Mouse (Mus musculus) thymus, postnatal 10 days (tissue): Measurements from ENCODE around the gene Gm42674.

Experiments
- DNase-seq, 2 experiments: peaks; one replicate each; pipeline ENCODE4 v3.0.0; 2021; ENCODE audit warnings: low spot score in 2 of 2

The Gm42674 gene

DNA sequence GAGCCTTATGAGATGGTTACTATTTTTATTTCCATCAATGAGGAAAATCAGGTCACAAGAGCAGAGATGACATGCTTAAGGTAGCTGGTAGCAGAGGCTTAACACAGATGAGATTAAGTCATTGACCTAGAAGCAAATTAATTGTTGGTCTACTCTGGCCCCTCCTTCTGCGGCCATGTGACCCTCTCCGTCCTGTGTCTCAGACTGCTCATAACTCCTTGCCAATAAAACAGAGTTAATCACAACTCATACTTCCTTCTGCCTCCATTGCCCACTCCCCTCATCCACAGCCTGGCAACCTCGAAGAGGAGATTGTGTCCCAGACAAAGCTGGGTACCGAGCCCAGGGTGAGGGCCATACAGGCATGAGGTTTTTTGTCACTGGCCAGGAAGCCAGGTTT lies 3.5 kb upstream of the Gm42674 start:
- DNase-seq, result no peak

DNA sequence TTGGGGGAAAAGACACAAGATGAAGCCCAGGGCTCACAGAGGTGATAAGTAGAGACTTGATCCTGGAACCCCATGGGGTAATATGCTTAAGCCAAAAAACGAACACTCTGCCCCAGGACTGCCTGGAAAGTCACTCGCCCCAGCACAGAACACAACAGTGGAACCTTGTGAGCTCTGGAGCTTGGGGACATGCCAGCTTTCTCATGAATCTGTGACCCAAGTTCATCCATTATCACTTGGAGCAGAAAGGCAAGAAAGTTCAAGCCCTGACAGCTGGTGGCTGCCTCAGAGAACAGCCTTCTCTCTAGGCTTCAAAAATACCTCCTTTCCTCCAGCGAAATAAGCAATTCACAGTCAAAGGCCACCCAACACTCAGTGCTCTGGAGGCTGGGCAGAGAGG lies 2.3 kb upstream of the Gm42674 start:
- no peak for DNase-seq

DNA sequence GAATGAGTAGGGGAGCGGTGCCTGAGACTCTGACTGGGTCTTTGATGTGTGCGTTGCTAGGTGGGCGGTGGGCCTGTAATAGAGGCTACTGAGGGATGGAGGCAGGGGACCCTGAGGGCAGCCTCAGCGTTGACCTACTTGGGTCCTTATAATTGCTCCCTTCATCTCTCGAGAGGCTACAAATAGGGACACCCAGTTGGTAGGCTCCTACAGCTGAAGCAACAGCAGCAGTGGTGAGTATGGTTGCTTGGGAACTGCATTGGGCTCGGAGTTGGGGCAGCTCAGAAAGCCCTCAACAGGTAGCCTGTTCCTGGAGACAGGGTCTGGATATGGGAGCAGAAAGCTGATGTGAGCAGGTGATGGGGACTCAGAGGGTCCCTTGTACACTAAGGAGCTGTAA lies 1.7 kb upstream of the Gm42674 start:
- no peak for DNase-seq

DNA sequence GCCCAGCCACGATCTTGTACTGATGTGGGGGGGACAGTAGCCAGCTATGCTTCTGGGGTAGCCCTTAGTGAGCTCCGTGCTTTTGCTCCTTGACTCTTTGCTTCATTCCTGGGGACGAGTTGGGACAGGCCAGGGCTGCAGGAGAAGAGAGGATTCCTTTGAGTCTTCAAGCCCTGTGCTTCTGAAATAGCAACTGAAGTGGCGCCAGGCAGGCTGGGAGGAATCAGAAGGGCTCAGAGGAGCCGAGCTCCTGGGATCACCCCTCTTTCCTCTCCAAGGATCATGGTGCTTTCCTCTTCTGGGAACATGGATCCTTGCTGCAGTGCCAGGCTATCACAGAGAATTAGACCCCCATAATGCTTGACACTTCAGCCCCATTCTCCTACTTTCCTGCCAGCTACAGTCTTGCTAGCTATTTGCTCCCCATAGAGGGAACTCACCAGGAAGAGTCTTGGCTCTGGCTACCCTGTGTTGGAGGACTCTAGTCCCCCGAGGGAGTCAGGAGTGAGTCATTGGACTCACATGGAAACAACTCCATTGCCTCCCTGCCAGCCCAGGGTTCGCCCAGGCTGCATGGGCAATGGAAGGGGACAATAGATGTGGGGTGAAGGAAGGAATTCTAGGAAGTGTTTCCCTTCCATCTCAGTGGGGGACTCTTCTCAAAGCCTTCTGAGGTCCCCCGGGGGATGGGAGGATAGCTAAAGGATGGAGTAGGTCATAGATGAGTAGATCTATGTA lies 1.1 kb upstream of the Gm42674 start:
- DNase-seq, result no peak

DNA sequence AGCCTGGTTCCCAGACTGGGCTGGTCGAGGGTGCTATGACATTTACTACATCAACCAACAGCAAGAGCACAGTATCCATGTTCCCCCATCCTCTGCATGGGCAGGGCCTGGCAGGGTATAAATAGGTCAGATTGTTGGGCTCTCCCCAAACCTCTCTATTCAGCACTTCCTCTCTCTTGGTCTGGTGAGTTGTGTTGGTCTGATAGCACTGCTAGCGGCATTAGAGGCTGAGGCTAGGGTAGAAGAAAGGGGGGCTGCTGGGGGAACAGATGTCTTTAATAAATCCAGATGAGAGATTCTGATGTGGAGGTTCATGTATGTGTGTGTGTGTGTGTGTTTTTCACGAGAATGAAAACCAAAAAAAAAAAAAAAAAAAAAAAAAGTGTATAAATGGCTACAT lies 1.9 kb downstream of the Gm42674 start, which contains the start of gene S100a4:
Gene S100a4, plus strand, starts transcription at position 149 of the 400 bp plus-strand sequence.
- DNase-seq, result no peak

DNA sequence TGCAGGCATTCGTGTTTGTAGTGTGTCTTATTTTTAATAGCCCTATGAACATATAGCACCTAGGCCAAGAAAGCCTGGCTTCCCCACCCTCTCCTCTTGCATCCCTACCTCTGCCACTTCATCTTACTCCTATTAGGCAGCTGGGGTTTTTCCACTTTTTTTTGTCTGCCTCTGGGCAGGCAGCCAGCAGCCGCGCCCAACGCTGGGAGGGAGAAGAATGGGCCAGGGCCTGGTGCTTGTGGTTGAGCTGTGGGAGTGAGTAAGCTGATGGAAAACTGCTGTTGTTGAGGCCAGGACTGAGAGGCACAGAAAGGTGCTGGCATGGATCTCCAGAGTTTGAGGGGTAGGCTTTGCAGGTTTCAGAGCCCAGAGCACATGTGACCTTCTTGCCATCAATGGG lies 2.7 kb downstream of the Gm42674 start:
- DNase-seq, result no peak

DNA sequence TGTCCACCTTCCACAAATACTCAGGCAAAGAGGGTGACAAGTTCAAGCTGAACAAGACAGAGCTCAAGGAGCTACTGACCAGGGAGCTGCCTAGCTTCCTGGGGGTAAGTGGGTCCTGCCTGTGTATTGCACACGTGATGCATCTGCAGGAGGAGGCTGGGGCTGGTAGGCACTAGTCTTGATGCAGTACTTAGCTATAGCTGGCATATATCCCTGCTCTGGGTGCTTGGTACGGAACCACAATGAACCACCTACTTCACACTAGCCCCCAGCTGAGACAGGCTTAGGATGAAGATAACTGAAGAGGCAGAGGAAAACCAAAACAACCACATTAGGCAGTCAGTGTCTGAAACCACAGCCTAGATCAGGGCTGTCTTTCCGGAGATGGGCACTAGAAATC lies 3.3 kb downstream of the Gm42674 start:
- no peak for DNase-seq

DNA sequence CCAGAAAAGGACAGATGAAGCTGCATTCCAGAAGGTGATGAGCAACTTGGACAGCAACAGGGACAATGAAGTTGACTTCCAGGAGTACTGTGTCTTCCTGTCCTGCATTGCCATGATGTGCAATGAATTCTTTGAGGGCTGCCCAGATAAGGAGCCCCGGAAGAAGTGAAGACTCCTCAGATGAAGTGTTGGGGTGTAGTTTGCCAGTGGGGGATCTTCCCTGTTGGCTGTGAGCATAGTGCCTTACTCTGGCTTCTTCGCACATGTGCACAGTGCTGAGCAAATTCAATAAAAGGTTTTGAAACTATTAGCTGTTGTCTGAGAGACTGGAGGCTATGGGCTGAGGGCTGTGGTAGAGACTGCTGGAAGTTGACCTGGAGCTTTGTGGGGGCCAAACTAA lies 4.0 kb downstream of the Gm42674 start:
- no peak for DNase-seq

DNA sequence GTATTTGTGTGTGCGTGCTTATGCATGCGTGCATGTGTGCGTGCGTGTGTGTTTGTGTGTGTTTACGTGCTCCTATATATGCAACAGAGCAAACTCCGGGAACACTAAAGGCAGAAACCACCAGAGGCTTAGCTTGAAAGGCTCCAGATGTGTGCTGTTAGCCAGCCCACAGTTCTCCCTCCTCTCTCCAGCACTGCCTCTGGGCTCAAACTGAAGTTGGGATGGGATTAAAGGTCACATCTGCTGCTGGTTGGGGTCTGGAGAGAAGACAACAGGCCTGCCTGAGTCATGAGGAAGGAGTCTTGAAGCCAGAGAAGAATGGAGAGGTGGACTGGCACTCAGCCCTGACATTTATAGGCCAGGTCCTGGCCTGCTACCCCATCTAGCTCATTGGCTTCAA lies 4.5 kb downstream of the Gm42674 start:
- no peak for DNase-seq

DNA sequence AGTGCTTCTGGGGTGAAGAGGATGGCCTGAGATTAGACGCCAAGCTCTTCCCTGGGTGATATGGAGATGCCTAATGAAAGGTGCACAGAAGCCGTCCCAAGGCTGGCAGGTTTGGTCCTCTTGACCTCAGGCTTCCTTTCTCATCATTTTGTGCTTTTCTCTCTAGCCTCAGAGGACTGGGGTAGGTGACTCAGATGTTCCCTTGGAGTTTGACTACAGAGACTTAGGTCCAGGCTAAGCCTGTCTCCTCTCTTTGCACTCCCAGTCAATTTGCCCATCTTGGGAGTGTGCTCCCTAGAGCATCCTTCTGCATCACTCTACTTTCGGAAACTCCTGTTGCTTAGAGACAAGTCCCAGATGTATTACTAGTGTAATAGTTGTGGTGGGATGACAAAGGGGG lies 5.7 kb downstream of the Gm42674 start:
- DNase-seq, result no peak

DNA sequence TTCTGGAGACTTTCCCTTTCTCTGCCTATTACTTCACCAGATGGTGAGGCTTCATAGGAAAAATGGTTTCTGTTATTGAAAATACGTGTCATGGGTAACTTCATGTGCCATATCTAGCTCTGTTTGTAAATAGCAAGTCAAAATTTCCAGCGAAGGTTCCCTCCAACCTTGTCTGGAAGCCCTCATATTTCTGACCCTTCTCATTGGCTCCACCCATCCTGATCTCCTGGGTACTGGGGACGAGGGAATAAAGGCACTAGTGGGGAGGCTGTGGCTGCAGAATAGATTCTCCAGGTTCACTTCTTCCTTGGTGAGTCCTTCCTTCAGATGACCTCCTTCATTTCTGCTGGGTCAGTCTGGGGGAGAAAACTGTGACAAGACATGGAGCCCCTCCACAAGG lies 6.5 kb downstream of the Gm42674 start, which contains the start of gene S100a5:
Gene S100a5, plus strand, starts transcription at position 301 of the 400 bp plus-strand sequence.
- DNase-seq, result no peak

DNA sequence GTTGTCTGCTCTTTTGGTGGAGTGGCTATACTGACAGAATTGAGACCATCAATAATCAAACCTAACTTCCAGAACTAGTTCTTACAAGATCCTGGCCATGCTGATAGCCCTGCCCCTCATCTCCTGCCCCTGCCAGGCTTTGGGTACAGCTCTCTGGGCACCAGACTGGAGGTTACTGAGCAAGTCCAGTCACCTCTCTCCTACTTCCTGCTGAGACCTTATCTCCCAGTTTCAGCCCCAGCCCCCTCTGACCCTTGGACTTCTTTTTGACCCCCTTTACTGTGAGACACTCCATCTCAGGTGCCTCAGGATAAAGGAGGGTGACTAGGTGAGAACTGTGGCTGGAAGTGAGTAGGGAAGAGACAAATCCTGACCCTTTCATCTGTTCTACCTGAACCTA lies 7.4 kb downstream of the Gm42674 start:
- no peak for DNase-seq

DNA sequence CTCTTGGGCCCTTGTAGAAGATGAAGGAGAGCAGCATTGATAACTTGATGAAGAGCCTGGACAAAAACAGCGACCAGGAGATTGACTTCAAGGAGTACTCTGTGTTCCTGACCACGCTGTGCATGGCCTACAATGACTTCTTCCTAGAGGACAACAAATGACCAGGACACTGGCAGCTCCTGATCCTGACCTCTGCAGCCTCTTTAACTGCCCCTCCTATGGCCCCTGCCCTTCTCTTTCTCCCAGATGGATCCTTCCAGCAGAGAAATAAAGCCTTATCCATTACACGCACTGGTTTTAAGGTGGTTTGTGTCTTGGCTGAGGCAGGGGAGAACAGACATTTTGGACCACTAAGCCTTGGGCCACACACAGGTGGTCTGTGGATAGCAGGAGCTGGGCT lies 9.8 kb downstream of the Gm42674 start:
- no peak for DNase-seq

DNA sequence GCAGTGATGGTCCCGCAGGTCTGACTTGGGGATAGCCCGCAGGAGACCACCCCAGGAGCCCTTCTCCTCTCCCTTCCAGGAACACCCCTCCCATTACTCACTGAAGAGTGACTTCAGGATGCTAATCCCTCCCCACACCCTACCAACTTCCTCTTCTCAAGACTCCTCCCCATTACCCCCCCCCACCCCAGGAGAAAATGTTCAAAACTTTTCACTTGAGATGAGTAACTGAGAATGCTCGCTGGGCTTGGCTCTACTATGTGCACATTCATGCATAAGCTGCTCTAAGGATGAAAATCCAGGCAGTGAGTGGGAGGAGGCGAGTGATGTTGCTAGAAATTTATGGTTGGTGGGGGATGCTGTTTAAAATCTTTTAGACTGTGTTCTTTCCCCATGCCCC lies 10.4 kb downstream of the Gm42674 start:
- DNase-seq, result no peak

DNA sequence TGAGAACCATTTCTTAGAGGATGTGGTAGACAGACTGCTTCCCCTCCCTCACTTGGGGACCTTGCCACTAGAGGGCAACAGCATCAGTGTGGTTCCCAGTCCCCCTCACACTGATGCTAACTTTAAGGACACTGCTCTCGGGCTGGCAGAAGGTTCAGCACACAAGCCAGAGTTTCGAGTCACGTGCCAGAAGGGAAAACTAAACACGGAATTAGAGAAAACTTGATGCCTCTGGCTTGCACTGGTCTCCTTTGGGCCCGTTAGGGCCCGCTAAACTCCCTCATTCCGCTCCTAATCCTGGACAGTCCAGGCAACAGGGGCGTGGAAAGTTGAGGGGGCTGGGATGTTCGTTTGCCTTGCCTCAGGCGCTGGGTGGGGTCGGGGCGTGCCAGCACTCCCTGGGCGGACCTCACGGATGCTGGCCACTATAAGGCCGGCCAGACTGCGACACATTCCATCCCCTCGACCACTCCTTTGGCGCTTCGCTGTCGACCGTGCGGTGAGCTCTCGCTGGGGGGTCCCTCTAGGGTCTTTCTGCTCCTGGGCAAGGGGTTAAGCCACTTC lies 11.1 kb downstream of the Gm42674 start, which contains the start of gene S100a6:
Gene S100a6, plus strand, starts transcription at position 155 of the 564 bp plus-strand sequence.
- DNase-seq, result peak; percentile 76 to 83

DNA sequence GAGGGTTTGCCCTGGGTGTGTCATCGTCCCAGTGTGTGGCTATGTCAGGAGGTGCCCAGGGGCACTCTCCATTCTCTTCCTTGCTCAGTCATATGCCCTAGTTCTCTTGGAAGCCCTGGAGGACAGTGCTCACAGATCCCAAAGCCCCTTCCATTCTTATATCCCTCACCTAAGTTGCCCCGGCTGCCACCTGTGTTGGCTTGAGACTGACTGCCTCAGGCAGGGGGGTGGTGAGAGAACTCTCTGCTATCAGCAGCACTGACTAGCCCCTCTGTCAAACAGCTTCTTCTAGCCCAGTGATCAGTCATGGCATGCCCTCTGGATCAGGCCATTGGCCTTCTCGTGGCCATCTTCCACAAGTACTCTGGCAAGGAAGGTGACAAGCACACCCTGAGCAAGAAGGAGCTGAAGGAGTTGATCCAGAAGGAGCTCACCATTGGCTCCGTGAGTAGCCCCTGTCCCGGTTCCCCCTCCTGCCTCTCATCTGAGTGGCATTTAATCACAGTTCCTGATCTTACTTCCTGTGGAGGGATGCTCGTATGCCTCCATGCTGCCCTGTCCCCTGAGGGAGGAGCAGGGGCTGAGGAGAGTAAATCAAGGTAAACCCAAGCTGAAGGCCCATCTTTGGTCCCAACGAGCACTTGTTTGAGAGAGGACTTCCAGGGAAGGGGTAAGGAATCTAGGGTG lies 11.9 kb downstream of the Gm42674 start:
- no peak for DNase-seq

DNA sequence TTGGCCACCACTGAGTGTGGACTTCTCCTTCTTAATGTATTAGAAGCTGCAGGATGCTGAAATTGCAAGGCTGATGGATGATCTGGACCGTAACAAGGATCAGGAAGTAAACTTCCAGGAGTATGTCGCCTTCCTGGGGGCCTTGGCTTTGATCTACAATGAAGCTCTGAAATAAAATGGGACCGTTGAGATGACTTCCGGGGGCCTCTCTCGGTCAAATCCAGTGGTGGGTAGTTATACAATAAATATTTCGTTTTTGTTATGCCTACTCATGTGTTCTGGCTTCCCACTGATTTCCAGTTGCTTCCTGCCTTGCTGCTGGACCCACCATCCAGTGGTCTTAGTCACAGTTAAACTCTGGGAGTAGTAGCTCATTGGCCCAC lies 12.4 kb downstream of the Gm42674 start:
- DNase-seq, result no peak

DNA sequence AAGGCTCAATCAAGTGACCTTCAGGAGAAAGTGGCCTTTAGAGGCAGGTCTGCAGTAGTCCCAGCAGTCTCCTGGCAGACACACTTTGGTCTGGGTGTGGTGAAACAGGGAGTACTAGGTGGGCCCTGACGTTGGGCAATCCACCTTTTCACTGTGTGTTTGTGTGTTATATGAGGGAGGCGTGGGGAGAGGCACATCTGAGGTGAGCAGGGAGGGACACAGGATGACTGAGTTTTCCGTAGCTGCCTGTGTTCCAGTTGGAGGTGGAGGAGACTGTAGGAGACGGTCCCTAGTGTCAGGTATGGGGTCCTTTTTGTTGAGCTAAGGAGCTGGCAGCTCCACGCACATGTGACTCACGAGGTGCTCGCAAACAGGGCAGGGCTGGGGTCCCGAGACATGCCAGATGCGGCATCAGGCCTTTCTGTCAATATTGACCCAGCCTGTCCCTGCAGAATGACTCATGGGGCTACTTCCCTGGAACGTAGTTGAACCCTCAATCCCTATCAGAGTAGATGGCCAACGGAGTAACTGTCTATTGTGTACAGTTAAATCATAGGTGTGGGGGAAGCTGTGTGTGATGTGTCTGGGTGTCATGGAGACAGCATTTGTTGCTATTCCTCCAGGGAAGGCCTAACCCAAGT lies 13.0 kb downstream of the Gm42674 start:
- DNase-seq, result no peak

DNA sequence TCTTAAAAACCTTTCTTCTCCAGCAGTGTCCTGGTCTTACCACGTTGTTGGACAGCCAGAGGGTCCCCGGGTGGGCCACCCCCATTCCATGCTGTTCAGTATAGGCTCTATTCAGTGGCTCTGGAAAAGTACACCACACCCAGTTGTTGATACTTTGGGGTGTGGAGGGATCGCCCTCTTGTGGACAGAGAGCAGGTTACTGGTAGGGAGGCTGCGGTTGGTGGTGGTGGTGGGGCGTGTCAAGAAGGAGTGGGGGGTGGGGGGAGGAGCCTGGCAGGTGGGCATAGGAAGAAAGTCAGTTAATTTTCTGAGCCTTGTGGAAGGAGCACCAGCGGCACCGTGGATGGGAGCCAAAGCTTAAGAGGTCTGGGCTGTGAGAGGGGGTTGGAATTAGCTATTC lies 13.7 kb downstream of the Gm42674 start:
- peak; percentile 76 to 82 for DNase-seq

DNA sequence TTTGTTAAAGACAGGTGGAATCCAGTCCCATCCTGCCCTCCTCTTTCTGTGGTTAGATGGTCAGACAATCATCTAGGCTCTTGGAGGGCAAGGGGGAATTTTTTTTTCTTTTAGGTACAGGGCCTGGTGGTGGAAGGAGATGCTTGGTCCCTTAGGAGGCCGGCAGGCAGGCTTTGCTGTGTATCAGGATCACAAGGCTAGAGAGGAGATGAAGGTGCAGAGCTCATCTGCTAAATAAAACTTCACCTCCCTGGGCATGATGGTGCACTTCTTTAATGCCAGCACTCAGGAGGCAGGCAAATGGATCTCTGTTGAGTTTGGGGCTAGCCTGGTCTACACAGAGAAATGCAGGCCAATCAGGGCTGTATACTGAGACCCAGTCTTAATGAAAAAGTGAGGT lies 14.2 kb downstream of the Gm42674 start:
- DNase-seq, result no peak

DNA sequence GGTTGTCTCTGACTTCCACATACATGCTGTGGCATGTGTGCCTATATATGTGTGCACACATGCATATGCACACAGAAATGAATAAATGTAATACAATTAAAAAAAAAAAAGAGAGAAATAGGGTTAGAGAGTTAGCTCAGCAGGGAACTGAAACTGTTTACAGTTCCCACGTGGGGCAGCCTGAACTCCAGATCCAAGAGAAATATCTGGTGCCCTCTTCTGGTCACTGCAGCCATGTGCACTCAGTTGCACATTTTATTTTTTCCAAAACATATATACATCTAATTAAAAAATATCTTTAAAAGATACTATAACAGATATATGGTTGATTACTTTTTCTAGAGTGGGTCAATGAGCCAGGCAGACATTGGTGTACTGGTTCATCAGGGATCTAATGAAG lies 15.9 kb downstream of the Gm42674 start:
- no peak for DNase-seq

DNA sequence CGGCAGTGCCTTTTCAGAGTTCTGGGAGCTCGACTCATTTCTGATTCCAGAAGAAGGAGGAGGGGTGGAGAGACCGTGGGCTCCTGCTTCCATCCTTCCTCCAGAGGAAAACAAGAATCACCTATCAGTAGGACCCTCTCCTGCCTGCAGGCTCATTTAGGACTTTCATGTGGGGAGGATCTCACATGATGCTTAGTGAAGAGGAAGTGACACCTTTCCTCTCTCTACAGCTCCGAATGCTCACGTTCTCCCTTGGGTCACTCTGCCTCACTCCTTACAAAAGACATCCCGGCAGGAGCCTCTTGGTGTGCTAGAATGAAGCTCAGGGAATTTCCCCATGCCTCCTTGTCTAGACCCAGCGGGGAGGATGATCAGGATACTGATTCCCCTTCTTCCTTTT lies 19.8 kb downstream of the Gm42674 start:
- DNase-seq, result no peak
